Mouse (Mus musculus): ENCODE measurements around the gene Gm11099. TPM values are rescaled to one million over a fixed set of nuclear protein-coding genes. Genes with fewer than 3 reads are reported as not detected.

Gm11099 gene
- not detected for total RNA-seq (2021)
- long read RNA-seq, experiment 1: 0 reads
- long read RNA-seq, experiment 2: 0 reads

GRCm38 (mm10) chr2:58859134-58859533 is at the start of gene Gm11099:
Gm11099 (plus strand) TSS chr2:58859434.
- no peak for DNase-seq

- DNase-seq: no peak
These were observed 46.3 kb upstream of the Gm11099 start for GRCm38 (mm10) chr2:58812941-58813340.

DNA sequence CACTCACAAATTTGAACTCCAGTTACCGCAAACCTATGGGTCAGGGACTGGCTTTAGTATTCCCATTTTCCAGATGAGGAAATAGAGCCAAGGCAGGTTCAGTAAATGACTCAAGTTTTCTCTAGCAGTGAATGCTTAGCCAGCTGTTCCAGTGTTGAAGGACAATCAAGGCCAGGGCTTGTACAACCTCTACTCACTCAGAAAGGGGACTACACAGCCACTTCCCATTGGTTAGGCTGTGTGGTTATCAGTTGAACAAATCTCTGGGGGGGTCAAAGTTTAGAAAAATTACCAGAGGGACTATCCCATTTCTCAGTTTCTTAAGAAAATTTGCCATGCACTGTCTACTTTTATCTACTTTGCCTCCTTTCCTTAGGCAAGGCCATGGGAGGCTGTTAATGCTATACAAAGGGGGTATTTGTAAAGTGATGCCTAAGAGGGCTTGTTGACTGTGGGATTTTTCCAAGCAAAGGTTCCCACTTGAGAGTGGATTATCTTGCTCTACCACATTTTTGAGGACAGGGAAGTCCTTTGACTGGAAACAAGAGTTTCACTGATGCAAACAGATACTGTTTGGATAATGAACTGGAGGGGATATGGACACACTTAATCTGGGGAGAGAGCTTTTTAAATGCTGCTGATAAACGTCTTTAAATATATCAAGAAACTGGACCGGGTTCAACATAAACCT is 30.2 kb upstream of the Gm11099 start:
- DNase-seq: no peak

- DNase-seq: no peak
These were observed 29.1 kb upstream of the Gm11099 start for GRCm38 (mm10) chr2:58829981-58830742.

- DNase-seq: no peak
These were observed 26.8 kb upstream of the Gm11099 start for GRCm38 (mm10) chr2:58832253-58832980.

- no peak for DNase-seq
These were observed 18.2 kb upstream of the Gm11099 start for GRCm38 (mm10) chr2:58841021-58841420.

GRCm38 (mm10) chr2:58842443-58842842 is 16.8 kb upstream of the Gm11099 start:
- DNase-seq: no peak

DNA sequence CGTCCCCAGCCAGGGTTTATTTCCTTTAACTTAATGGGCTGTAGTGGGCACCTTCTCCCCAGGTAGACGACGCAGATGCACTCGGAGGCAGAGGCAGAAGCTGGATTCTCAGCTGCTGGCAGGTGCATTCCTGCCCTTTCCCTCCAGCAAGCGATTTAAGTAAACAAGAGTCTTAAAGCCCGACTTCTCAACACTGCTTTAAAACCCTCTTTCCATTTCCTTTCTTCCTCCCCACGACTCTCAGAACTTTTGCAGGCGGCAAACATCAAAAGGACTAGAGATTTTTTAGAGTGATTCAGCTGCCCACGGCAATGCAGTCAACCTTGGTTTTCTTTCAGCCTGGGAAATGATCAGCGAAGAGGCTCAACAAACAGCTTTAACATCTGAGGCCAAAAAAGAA is 14.7 kb upstream of the Gm11099 start:
- no peak for DNase-seq

GRCm38 (mm10) chr2:58879876-58880275 is 20.6 kb downstream of the Gm11099 start:
- no peak for DNase-seq

- no peak for DNase-seq
These were observed 45.8 kb downstream of the Gm11099 start for GRCm38 (mm10) chr2:58905057-58905456.

GRCm38 (mm10) chr2:58906814-58907516 is 47.7 kb downstream of the Gm11099 start:
- DNase-seq: no peak

- no peak for DNase-seq
These were observed 53.1 kb downstream of the Gm11099 start for GRCm38 (mm10) chr2:58912339-58912738.

DNA sequence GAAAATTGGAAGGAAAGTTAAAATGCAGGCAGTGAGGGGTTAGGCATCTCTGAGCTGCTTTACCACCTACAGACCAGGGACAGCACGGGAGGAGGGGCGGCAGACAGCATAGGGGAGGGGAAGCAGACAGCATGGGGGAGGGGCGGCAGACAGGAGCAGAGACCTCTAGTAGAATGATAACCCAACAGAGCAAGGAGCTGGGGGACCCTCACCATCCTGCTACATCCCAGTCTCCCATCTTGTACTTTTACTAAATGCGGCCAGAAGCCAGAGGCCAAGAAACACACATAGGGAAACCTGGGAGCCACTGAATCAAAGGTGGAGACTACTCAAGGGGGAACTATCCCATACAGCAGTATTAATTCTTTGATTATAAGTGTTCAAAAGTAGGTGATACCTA is 59.1 kb downstream of the Gm11099 start:
- no peak for DNase-seq

GRCm38 (mm10) chr2:58925551-58925950 is 66.3 kb downstream of the Gm11099 start:
- DNase-seq: no peak

DNA sequence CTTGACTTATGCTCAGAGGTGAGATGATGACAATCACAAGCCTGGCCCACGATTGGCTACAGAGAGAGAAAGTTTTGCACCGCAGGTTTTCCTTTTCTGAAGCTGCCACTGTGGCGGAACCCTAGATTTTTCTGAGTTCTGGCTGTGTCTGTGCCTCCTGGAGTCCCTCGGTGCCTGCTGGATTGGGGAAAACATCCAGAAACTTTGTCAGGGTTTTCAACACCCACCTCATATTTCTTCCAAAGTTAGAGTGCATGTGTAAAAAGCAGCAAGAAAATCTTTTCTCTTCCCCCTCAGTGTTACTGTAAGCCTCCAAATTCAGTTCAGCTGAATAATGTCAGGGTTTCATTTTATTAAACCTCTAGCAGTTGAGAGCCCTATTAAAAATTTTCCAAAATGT is 82.1 kb downstream of the Gm11099 start:
- no peak for DNase-seq

DNA sequence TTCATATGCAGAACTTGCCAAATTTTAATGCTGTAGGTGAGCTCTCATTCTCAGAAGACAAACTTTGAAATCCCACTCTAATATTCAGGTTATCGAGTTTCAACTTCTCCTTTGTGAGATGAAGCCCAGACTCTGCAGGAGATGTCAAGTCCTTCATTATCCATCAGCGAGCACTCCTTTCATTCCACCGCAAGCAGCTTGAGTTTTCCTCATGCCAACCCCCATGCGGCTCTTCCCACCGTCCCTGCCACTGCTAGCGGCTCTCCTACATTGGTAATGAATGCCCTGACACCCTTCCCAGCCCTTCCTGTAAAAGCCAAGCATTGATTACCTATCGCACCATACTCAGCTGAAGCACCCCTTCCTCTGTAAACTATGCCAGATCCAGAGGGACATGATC is 89.6 kb downstream of the Gm11099 start:
- DNase-seq: no peak

- DNase-seq: no peak
These were observed 92.9 kb downstream of the Gm11099 start for GRCm38 (mm10) chr2:58952101-58952500.

- no peak for DNase-seq
These were observed 97.1 kb downstream of the Gm11099 start for GRCm38 (mm10) chr2:58956351-58956750.

GRCm38 (mm10) chr2:58956770-58957300 is 97.6 kb downstream of the Gm11099 start:
- no peak for DNase-seq
